25 mouse cellular contexts compared by ENCODE assay signal in genomic region chr1:131020425-131021310, GRCm38 (mm10). TPM values are rescaled to one million over a fixed set of nuclear protein-coding genes. Genes with fewer than 3 reads are reported as not detected.
DNase-seq lines count a peak whose midpoint lies in the region; ATAC-seq and TF ChIP-seq lines count a peak whose summit lies in the region.
"Had no signal": no experiment of that assay in that cellular context is flagged by ENCODE, and none has a peak within 500 bp of the region (broad histone marks: within the 10 kb centered on the region; RNA-seq: fewer than 3 reads in every experiment).

No protein-coding gene starts in this region.

- TF ChIP-seq CTCF in bone marrow macrophage, adult 2 months (IDR thresholded peaks at IDR 0.05; ENCODE audit: low read depth, low read length): no peak

- WGBS in embryonic facial prominence, embryonic 11.5 days: 46% methylated on average over 12 of the region's 12 CpGs
- WGBS in embryonic facial prominence, embryonic 10.5 days: 47% methylated on average over 12 of the region's 12 CpGs

- no peak for ATAC-seq in embryonic facial prominence, embryonic 11.5 days (replicated peaks; ENCODE audit: insufficient number of reproducible peaks, low FRiP score, low TSS enrichment, low read depth)
- ATAC-seq: lung, postnatal 0 days had no signal

- H3K4me2 ChIP-seq in embryonic facial prominence, embryonic 11.5 days (ENCODE audit: low read depth, low read length): no peak overlapping the region
- H3K4me2 ChIP-seq: forebrain, embryonic 12.5 days; limb, embryonic 13.5 days; liver, embryonic 15.5 days had no signal

- H3K27ac ChIP-seq in embryonic facial prominence, embryonic 11.5 days (replicated peaks; ENCODE audit: low read depth, low read length): no peak overlapping the region
- no peak overlapping the region for H3K27ac ChIP-seq in embryonic facial prominence, embryonic 10.5 days (replicated peaks)
- H3K27ac ChIP-seq in bone marrow macrophage, adult 2 months (ENCODE audit: insufficient read depth, low read depth, low read length): no peak overlapping the region
- H3K27ac ChIP-seq: forebrain, embryonic 12.5 days; heart, adult 2 months; hindbrain, embryonic 10.5 days; limb, embryonic 13.5 days; liver, embryonic 15.5 days had no signal

- H3K27me3 ChIP-seq in embryonic facial prominence, embryonic 11.5 days (ENCODE audit: control insufficient read depth, insufficient read depth, low read length): no peaks in the 10 kb centered on the region
- peaks cover 6% of the 10 kb centered on the region; the same call in 1 of the 2 replicates for H3K27me3 ChIP-seq in embryonic facial prominence, embryonic 10.5 days (replicated peaks; ENCODE audit: low read depth, poor library complexity, severe bottlenecking)
- H3K27me3 ChIP-seq in megakaryocyte, embryonic 14.5 days (replicated peaks): peaks cover 2% of the 10 kb centered on the region
- H3K27me3 ChIP-seq: forebrain, embryonic 12.5 days; limb, embryonic 13.5 days had no signal

- TF ChIP-seq POLR2A in bone marrow macrophage, adult 2 months (IDR thresholded peaks at IDR 0.05; ENCODE audit: borderline replicate concordance, low read depth, low read length): no peak

- no peak overlapping the region for H3K4me3 ChIP-seq in embryonic facial prominence, embryonic 11.5 days (ENCODE audit: low read depth, low read length)
- no peak overlapping the region for H3K4me3 ChIP-seq in embryonic facial prominence, embryonic 10.5 days
- peak overlapping the region; percentile 40 for H3K4me3 ChIP-seq in bone marrow macrophage, adult 2 months (ENCODE audit: insufficient read depth, low read length)
- H3K4me3 ChIP-seq in megakaryocyte, embryonic 14.5 days (replicated peaks): peak overlapping the region; percentile 77
- H3K4me3 ChIP-seq: forebrain, embryonic 12.5 days; heart, adult 2 months; hindbrain, embryonic 10.5 days; limb, embryonic 13.5 days; liver, embryonic 15.5 days had no signal

- H3K36me3 ChIP-seq in embryonic facial prominence, embryonic 11.5 days (replicated peaks; ENCODE audit: control insufficient read depth, insufficient read depth, low read depth, low read length): no peaks in the 10 kb centered on the region
- H3K36me3 ChIP-seq in embryonic facial prominence, embryonic 10.5 days (replicated peaks): no peaks in the 10 kb centered on the region
- H3K36me3 ChIP-seq in megakaryocyte, embryonic 14.5 days (replicated peaks; ENCODE audit: low read length): no peaks in the 10 kb centered on the region
- H3K36me3 ChIP-seq: forebrain, embryonic 12.5 days; hindbrain, embryonic 10.5 days; limb, embryonic 13.5 days; liver, embryonic 15.5 days had no signal

- no peaks in the 10 kb centered on the region for H3K9me3 ChIP-seq in embryonic facial prominence, embryonic 11.5 days (replicated peaks; ENCODE audit: control insufficient read depth, low read length)
- H3K9me3 ChIP-seq in embryonic facial prominence, embryonic 10.5 days: no peaks in the 10 kb centered on the region
- H3K9me3 ChIP-seq in megakaryocyte, embryonic 14.5 days: no peaks in the 10 kb centered on the region
- H3K9me3 ChIP-seq: forebrain, embryonic 12.5 days; hindbrain, embryonic 10.5 days; limb, embryonic 13.5 days; liver, embryonic 15.5 days had no signal

- H3K9ac ChIP-seq in embryonic facial prominence, embryonic 11.5 days (replicated peaks; ENCODE audit: low read length): no peak overlapping the region
- H3K9ac ChIP-seq: forebrain, embryonic 12.5 days; limb, embryonic 13.5 days; liver, embryonic 15.5 days had no signal

- H3K4me1 ChIP-seq in embryonic facial prominence, embryonic 11.5 days (ENCODE audit: control insufficient read depth, insufficient read depth, low read length): no peaks in the 10 kb centered on the region
- H3K4me1 ChIP-seq in embryonic facial prominence, embryonic 10.5 days: peaks cover 9% of the 10 kb centered on the region; the same call in 1 of the 2 replicates
- H3K4me1 ChIP-seq in bone marrow macrophage, adult 2 months (ENCODE audit: control insufficient read depth, insufficient read depth, low read length): peaks cover 56% of the 10 kb centered on the region
- H3K4me1 ChIP-seq in megakaryocyte, embryonic 14.5 days: peaks cover 86% of the 10 kb centered on the region
- H3K4me1 ChIP-seq: forebrain, embryonic 12.5 days; hindbrain, embryonic 10.5 days had no signal

- peak; percentile 5 for DNase-seq in embryonic facial prominence, embryonic 11.5 days (ENCODE audit: low spot score)
- DNase-seq in embryonic facial prominence, embryonic 10.5 days (ENCODE audit: low spot score): no peak
- peak; percentile 39 to 47 for DNase-seq in B cell, adult 2 months
- DNase-seq in ovary, postnatal 36 days (ENCODE audit: low spot score): no peak
- no peak for DNase-seq in gastrocnemius, adult 8-10 months (ENCODE audit: low spot score in 2 of 2)
- DNase-seq in right cerebral cortex, postnatal 36 days (ENCODE audit: low spot score in 2 of 2): no peak
- DNase-seq: adrenal gland, postnatal 14 days; cerebellum, adult 11 months; cerebellum, postnatal 14 days; gastrocnemius, postnatal 10 days; heart, adult 2 months; kidney, adult 8-10 months; right cerebral cortex, postnatal 4 days; thymus, postnatal 25 days had no signal

RNA-seq across cellular contexts. Expression of gene Il10, which starts 1.0 kb away (rescaled TPM):
- polyA plus RNA-seq in embryonic facial prominence, embryonic 11.5 days (2014; fragmentation: Nextera tagmentation; extraction: Ambion mirVana): not detected in 2 replicates
- polyA plus RNA-seq in embryonic facial prominence, embryonic 10.5 days (2016; fragmentation: Nextera tagmentation; extraction: Ambion mirVana): not detected in 2 replicates
- 25.6 and 30.6 TPM in 2 replicates for polyA plus RNA-seq in bone marrow macrophage, adult 2 months (2012; ENCODE audit: insufficient read depth, insufficient read length, missing spikeins)
- not detected in 2 replicates for polyA plus RNA-seq in megakaryocyte, embryonic 14.5 days (2012; ENCODE audit: insufficient read depth, low replicate concordance)
- total RNA-seq in gastrocnemius, adult 8-10 months (2022): not detected
- total RNA-seq: adrenal gland, postnatal 14 days; gastrocnemius, postnatal 10 days; heart, adult 2 months; layer of hippocampus, postnatal 25 days; left cerebral cortex, postnatal 14 days; midbrain, postnatal 0 days had no signal
- polyA plus RNA-seq: forebrain, embryonic 12.5 days; heart, adult 2 months; hindbrain, embryonic 10.5 days; liver, embryonic 15.5 days; lung, postnatal 0 days; midbrain, postnatal 0 days; testis, adult 2 months had no signal

Comparison
In these comparisons a context has a peak if more than half of its experiments do, and no peak if none do; other contexts are left out.
1. DNase-seq: peak in embryonic facial prominence, embryonic 11.5 days (single experiment) and B cell, adult 2 months (2 of 2); none in embryonic facial prominence, embryonic 10.5 days (single experiment), ovary, postnatal 36 days (single experiment), gastrocnemius, adult 8-10 months (0 of 2) and right cerebral cortex, postnatal 36 days (0 of 2).
2. H3K4me3 ChIP-seq: peak in bone marrow macrophage, adult 2 months (single experiment) and megakaryocyte, embryonic 14.5 days (single experiment); none in embryonic facial prominence, embryonic 11.5 days (single experiment) and embryonic facial prominence, embryonic 10.5 days (single experiment).
3. RNA of gene Il10, which starts 1.0 kb away (polyA plus RNA-seq): 25.6 to 30.6 TPM in bone marrow macrophage, adult 2 months; not detected in embryonic facial prominence, embryonic 11.5 days, not detected in embryonic facial prominence, embryonic 10.5 days and not detected in megakaryocyte, embryonic 14.5 days; every median in the first group is over 10 times any median in the second.